Mouse (Mus musculus) hindbrain, embryonic 13.5 days (tissue): ENCODE data around the gene Fbxo46. TPM values are rescaled to one million over a fixed set of nuclear protein-coding genes. Genes with fewer than 3 reads are reported as not detected.
"Not testable (repeated sequence)": the region's sequence is repeated elsewhere in the genome, so short reads cannot be mapped to it uniquely, and the experiment has no call there.

Experiments used
- ATAC-seq: fragments of 200-750 bp; cut with Nextera tagmentation; 2 replicates; pipeline ENCODE4 v1.8.0; 2017; ENCODE audit warnings: moderate TSS enrichment; ENCODE audit not compliant: low FRiP score
- H3K27ac ChIP-seq: fragments of 300-500 bp; sonication (generic); 2 replicates; pipeline ENCODE4 v1.5.1; 2015; ENCODE audit warnings: inconsistent platforms, mild to moderate bottlenecking, moderate library complexity
- H3K27me3 ChIP-seq: fragments of 300-500 bp; sonication (generic); 2 replicates; pipeline ENCODE4 v1.6.1; 2015; ENCODE audit warnings: mild to moderate bottlenecking, inconsistent platforms
- H3K36me3 ChIP-seq: fragments of 300-500 bp; sonication (generic); 2 replicates; pipeline ENCODE4 v1.6.1; 2015; ENCODE audit warnings: mild to moderate bottlenecking, inconsistent platforms
- H3K4me1 ChIP-seq: fragments of 300-500 bp; sonication (generic); replicated peaks from 2 replicates; pipeline ENCODE4 v1.6.1; 2015; ENCODE audit warnings: inconsistent platforms
- H3K4me2 ChIP-seq: fragments of 300-500 bp; sonication (generic); 2 replicates; pipeline ENCODE4 v1.6.1; 2015; ENCODE audit warnings: inconsistent platforms, mild to moderate bottlenecking, moderate library complexity
- H3K4me3 ChIP-seq: fragments of 300-500 bp; sonication (generic); 2 replicates; pipeline ENCODE4 v1.5.1; 2015; ENCODE audit warnings: mild to moderate bottlenecking, inconsistent platforms
- H3K9ac ChIP-seq: fragments of 300-500 bp; sonication (generic); 2 replicates; pipeline ENCODE4 v1.6.1; 2015; ENCODE audit warnings: mild to moderate bottlenecking, inconsistent platforms
- H3K9me3 ChIP-seq: fragments of 300-500 bp; sonication (generic); 2 replicates; pipeline ENCODE4 v1.6.1; 2016; ENCODE audit warnings: inconsistent platforms
- whole genome bisulfite sequencing: fragments of 180-500 bp; shearing (Covaris S2); methylation state at CpG from one replicate; pipeline ENCODE4 v1.1.7; 2015; 5-methylcytosine and 5-hydroxymethylcytosine counted together
- polyA plus RNA-seq: library from polyadenylated mRNA; unstranded; fragments of >200 nt; fragmentation: Nextera tagmentation; extraction: Ambion mirVana; gene quantifications from 2 replicates; pipeline ENCODE4 v1.2.1, GENCODE M21; 2015

Fbxo46 gene
- polyA plus RNA-seq, 1 experiment from 2014 or later: 18.9 TPM

DNA sequence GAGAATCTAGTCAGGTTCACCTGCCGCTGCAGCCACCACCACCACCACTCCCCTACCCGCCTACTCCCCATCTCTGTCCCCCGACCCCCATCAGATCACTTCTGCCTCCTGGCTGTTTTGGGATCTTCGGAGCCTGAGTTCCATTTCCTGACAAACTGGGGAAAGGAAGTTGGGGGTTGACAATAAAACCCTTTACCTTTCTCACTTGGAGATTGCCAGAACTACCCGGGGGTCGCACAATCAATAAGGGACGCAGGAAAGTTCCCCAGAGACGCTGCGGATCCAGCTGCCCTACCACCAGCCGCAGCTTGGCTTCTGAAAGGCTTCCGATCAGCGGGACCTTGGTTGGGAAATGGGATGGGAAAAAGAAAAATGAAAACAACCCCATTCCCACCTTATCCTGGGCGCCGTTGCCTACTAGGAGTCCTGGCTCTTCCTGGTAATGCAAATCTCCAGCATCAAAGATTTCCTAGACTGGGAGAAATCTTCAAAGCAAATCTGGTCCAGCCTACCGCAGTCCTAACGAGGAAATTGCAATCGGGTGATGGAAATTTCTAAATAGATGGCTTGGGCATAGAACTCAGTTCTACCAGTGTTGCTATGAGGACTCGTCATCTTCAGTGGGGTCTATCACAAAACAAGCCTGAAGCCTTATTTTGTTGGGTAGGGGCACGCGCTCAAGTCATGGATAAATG, 28.7 kb downstream of the Fbxo46 start:
- peaks cover 32% of the 10 kb centered on the region for H3K4me1 ChIP-seq
- H3K27ac ChIP-seq: peak overlapping the region; percentile 88
- peak overlapping the region; percentile 78 for H3K9ac ChIP-seq
- no peak for ATAC-seq
- H3K4me3 ChIP-seq: peak overlapping the region; percentile 65
- WGBS: 15% methylated on average over 20 of the region's 20 CpGs
- H3K9me3 ChIP-seq: no peaks in the 10 kb centered on the region
- H3K36me3 ChIP-seq: peaks cover 42% of the 10 kb centered on the region
- peak overlapping the region; percentile 77 for H3K4me2 ChIP-seq
- no peaks in the 10 kb centered on the region for H3K27me3 ChIP-seq

DNA sequence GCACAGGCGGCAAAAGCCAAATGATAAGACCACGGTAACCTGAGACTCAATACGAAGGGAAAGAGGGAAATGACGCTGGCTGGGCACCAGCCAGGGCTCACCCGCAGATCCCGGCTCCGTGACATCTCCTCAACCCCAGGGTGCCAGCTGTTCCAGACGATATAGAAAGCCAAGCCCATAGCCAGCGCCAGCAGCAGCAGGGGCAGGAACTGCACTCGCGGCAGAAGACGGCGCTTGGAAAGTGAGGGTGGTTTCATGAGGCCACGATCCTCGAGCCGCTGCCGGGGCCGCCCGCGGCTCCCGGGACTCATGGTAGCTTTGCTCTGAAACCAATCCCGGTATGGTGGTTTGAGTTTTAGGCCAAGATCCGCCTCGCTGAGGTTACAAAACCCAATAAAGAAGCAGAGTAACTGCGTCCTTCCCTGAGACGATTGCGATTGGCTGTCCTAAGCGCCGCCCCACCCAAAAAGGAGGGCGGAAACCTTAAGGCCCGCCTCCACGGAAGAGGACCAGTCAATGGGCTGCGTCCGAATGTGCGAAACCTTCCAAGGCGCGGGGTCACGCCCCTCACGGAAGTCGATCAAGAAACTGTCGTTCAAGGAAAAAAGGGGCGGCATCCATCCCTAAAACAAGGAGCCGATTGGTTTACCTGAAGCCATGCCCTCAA, 29.3 kb downstream of the Fbxo46 start, which contains the start of gene Qpctl:
TSS of gene Qpctl (minus strand) at position 417 of the 667 bp plus-strand sequence.
- WGBS: under 1% methylated on average over 43 of the region's 43 CpGs
- peaks cover 32% of the 10 kb centered on the region for H3K4me1 ChIP-seq

DNA sequence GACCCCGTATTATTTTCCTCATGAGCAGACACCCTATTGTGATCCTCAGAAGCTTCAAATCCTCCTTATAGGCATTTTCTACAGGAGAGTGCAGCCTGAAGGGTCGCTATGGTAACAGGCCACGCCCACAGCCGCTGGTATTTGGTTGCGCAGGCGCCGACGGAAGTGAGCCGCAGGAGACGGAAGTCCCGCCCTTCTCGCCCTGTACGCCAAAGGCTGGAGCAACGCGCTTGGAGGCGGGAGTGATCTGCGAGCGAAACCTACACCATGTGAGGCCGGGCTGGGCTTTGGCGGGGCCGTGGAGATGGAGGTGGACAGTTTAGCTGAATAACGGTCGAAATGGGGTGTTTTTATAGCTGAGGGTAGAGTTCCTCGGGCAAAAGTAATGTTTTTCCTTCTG, 30.0 kb downstream of the Fbxo46 start, which contains the start of gene Snrpd2:
TSS of gene Snrpd2 (plus strand) at position 97 of the 400 bp plus-strand sequence.
- peak within 1 kb of the TSS; percentile 88 for H3K27ac ChIP-seq
- H3K27me3 ChIP-seq: no peaks in the 10 kb centered on the region
- peaks cover 51% of the 10 kb centered on the region for H3K36me3 ChIP-seq
- ATAC-seq: peak; percentile 90
- H3K4me2 ChIP-seq: peak within 1 kb of the TSS; percentile 77
- 0% methylated on average over 24 of the region's 24 CpGs for WGBS
- no peaks in the 10 kb centered on the region for H3K9me3 ChIP-seq
- peaks cover 32% of the 10 kb centered on the region for H3K4me1 ChIP-seq
- peak within 1 kb of the TSS; percentile 65 for H3K4me3 ChIP-seq
- H3K9ac ChIP-seq: peak within 1 kb of the TSS; percentile 83

More for the DNA sequence above, 29.3 kb downstream of the Fbxo46 start, which contains the start of gene Qpctl:
- peak; percentile 97 for ATAC-seq
- H3K27ac ChIP-seq: peak within 1 kb of the TSS; percentile 88
- H3K36me3 ChIP-seq: peaks cover 47% of the 10 kb centered on the region
- no peaks in the 10 kb centered on the region for H3K27me3 ChIP-seq
- peak within 1 kb of the TSS; percentile 83 for H3K9ac ChIP-seq
- peak within 1 kb of the TSS; percentile 65 for H3K4me3 ChIP-seq
- no peaks in the 10 kb centered on the region for H3K9me3 ChIP-seq
- H3K4me2 ChIP-seq: peak within 1 kb of the TSS; percentile 77

DNA sequence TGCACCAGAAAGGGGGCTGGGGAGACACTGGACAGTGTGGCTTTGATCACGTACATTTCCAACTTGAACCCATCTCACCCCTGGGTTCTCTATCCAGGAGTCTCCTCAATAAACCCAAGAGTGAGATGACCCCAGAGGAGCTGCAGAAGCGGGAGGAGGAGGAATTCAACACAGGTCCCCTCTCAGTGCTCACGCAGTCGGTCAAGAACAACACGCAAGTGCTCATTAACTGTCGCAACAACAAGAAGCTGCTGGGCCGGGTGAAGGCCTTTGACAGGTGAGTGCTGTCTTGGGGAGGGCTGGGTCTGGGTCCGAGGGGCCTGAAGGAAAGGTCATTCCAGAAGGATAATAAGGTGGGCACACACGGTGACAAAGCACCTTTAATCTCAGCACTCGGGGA, 31.5 kb downstream of the Fbxo46 start:
- 90% methylated on average over 10 of the region's 10 CpGs for WGBS
- peaks cover 42% of the 10 kb centered on the region for H3K36me3 ChIP-seq
- H3K27me3 ChIP-seq, ATAC-seq, H3K9me3 ChIP-seq, H3K9ac ChIP-seq, H3K27ac ChIP-seq: not testable (repeated sequence)
- 0 out of 2 replicates have a peak overlapping the region, but pooled peaks have one; percentile 65 for H3K4me3 ChIP-seq
- peaks cover 32% of the 10 kb centered on the region for H3K4me1 ChIP-seq
- H3K4me2 ChIP-seq: peak overlapping the region; percentile 77; the same call in 1 of the 2 replicates

DNA sequence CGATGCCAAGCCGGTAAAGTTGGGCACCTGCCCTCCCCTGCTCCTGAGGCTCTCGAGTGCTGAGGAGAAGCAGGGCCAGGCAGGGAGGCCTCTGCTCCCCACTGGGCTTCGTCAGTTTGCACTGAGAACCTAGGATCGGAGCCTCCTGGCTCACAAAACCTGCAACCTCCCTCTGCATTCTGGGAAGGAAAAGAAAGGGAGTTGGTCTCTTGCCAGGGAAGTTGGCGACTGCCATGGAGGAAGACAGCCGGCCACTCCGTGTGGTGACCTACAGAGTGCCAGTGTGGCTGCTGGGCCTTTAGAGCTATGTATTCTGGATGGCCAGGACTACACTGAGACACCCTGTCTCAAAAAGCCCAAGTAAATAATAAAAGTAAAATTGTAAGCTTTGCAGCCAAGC, 35.1 kb downstream of the Fbxo46 start:
- H3K4me3 ChIP-seq: no peak overlapping the region
- H3K4me2 ChIP-seq: no peak overlapping the region
- H3K4me1 ChIP-seq: peaks cover 28% of the 10 kb centered on the region
- H3K9me3 ChIP-seq: no peaks in the 10 kb centered on the region
- ATAC-seq: no peak
- WGBS: 82% methylated on average over 8 of the region's 8 CpGs
- peaks cover 33% of the 10 kb centered on the region for H3K36me3 ChIP-seq
- no peak overlapping the region for H3K27ac ChIP-seq
- peaks cover 13% of the 10 kb centered on the region for H3K27me3 ChIP-seq
- no peak overlapping the region for H3K9ac ChIP-seq

DNA sequence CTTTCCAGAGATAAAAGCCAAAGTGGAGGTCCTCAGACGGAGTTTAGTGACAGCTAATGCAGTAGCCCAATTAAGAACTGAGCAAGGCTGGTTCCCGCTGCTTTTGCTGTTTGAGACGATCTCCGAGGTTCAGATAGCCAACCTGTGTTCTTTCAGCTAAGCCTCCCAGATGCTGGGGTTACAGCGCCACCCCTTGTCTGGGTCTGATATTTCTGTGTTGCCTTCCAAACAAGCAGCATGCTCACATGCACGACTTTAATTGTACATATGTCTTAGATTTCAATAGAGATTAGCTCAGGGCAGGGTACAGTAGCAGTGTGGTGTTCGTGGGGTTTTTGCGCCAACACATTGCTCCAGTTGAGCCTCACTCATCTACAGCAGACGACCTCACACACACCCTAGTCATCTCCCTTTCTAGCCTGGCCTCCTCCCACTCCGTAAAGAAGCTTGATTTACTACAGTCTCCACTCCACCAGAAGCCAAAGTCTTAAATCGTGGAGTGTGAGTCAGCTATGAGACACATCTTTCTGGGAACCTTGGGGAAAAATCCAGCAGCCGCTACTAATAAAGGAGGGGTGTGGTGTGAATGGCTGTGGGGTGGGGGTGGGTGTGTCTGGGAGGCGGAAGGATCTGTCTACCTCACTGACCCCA, 36.3 kb downstream of the Fbxo46 start:
- no peak for ATAC-seq
- Histone ChIP-seq H3K36me3 (peaks cover 33% of the 10 kb centered on the region), H3K27me3 (peaks cover 23% of the 10 kb centered on the region), H3K4me3 (no peak overlapping the region), H3K9me3 (no peaks in the 10 kb centered on the region), H3K4me2 (no peak overlapping the region), H3K9ac (0 out of 2 replicates have a peak overlapping the region, but pooled peaks have one; percentile 49), H3K4me1 (peaks cover 25% of the 10 kb centered on the region), H3K27ac (no peak overlapping the region)
- WGBS: 67% methylated on average over 13 of the region's 13 CpGs

DNA sequence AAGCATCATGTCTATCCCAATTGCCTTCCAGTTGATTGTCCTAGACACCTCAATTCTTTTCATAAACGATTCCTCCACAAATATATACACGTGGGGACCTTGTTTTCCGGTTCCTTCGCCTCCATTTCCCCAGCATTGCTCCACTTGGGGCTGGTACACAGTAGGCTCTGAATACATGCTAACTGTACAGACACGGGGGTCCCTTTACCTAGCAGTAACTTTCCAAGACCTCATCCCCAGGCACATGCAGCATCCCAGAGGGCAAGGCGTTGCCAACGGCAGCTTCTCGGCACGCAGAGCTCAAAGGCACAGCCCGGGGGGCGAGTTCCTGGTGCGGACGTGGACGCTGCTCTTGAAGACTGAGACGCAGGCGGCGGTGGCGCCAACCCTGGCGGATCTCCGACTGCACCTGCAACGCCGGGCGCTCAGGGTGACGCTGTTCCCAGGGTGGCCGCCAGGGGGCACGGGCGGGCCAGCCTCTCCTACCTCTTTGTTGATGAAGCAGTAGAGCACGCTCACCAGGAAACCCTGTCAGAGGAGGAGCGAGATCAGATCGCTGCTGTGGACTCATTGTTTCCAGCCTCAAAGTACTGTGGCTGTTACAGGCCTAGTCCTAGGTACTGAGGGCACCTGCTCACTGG, 37.6 kb downstream of the Fbxo46 start:
- peak; percentile 77 for ATAC-seq
- 5% methylated on average over 30 of the region's 30 CpGs for WGBS
- H3K9me3 ChIP-seq: no peaks in the 10 kb centered on the region
- peaks cover 27% of the 10 kb centered on the region for H3K27me3 ChIP-seq
- peak overlapping the region; percentile 47 for H3K4me2 ChIP-seq
- H3K9ac ChIP-seq: peak overlapping the region; percentile 51
- H3K27ac ChIP-seq: peak overlapping the region; percentile 81
- peaks cover 26% of the 10 kb centered on the region for H3K36me3 ChIP-seq
- H3K4me1 ChIP-seq: peaks cover 23% of the 10 kb centered on the region
- peak overlapping the region; percentile 21 for H3K4me3 ChIP-seq

DNA sequence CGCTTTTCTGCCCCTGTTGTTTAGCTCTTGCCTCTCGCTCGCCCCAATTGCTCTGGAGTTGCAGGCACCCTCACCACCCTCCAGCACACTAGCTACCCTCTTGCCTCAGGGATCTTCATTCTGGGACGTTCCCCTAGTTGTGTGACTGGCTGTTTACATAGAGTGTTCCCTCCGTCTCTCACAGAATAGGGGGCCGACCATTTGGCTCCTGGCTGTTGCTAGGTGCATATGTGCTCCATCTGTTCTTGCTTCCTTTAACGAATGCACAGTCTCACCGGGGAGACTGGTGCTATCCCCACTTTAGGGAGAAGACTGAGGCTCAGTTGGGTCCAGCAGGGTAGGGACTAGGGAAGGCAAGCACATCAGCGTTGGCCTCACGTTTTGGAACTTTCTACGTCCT, 38.9 kb downstream of the Fbxo46 start:
- Histone ChIP-seq H3K4me2 (no peak overlapping the region), H3K4me3 (no peak overlapping the region), H3K27me3 (peaks cover 40% of the 10 kb centered on the region), H3K9ac (no peak overlapping the region), H3K9me3 (no peaks in the 10 kb centered on the region), H3K4me1 (peaks cover 24% of the 10 kb centered on the region), H3K27ac (no peak overlapping the region), H3K36me3 (peaks cover 13% of the 10 kb centered on the region)
- WGBS: 71% methylated on average over 11 of the region's 11 CpGs
- ATAC-seq: no peak

DNA sequence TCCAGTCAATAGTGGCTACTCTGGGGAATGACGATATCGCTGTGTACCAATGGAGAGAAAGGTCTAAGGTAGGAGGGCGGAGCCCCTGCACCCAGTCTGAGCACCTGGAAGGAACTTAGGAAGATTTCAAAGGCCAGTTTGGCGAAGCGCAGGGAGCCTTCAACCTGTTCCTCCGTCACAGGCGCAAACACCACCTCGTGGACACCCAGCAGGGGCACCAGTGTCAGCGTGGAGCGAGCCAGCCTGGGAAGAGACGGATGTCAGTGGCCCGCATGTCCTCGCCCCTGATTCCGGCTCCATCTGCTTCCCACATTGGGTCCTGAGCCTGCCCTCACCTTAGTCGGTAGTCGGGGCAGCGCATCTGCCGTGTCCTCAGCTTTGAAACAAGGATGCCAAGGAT, 39.8 kb downstream of the Fbxo46 start:
- H3K4me3 ChIP-seq: no peak overlapping the region

DNA sequence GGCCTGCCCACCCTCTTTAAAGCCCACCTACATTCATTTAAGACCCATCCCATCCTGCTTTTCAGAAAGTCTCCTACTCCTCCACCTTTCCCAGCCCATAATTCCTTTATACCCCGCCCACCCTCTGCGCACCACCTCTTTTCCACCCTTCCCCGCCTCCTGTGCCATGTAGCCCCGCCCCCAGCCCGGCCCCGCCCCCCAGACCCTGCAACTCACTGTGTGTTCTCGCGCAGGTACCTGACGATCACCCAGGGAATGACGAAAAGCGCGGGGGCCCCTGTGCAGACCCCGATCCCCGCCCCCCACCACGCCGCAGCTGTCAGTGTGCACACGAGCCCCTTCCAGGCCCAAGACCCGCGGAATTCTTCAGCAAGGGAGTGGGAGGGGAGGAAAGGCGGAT, 40.5 kb downstream of the Fbxo46 start:
- H3K36me3 ChIP-seq: no peaks in the 10 kb centered on the region
- H3K9ac ChIP-seq: peak overlapping the region; percentile 60
- H3K4me1 ChIP-seq: peaks cover 38% of the 10 kb centered on the region
- WGBS: under 1% methylated on average over 20 of the region's 20 CpGs
- H3K27me3 ChIP-seq: peaks cover 55% of the 10 kb centered on the region
- peak; percentile 13; the same call in 1 of the 2 replicates for ATAC-seq
- no peak overlapping the region for H3K27ac ChIP-seq
- peak overlapping the region; percentile 60 for H3K4me2 ChIP-seq
- no peaks in the 10 kb centered on the region for H3K9me3 ChIP-seq
- H3K4me3 ChIP-seq: peak overlapping the region; percentile 37

More for the DNA sequence above, 39.8 kb downstream of the Fbxo46 start:
- Histone ChIP-seq H3K9me3 (no peaks in the 10 kb centered on the region), H3K4me1 (peaks cover 31% of the 10 kb centered on the region), H3K4me2 (peak overlapping the region; percentile 60), H3K27ac (no peak overlapping the region), H3K9ac (peak overlapping the region; percentile 60; the same call in 1 of the 2 replicates), H3K27me3 (peaks cover 48% of the 10 kb centered on the region), H3K36me3 (peaks cover 6% of the 10 kb centered on the region; the same call in 1 of the 2 replicates)
- WGBS: 15% methylated on average over 18 of the region's 18 CpGs
- ATAC-seq: no peak

DNA sequence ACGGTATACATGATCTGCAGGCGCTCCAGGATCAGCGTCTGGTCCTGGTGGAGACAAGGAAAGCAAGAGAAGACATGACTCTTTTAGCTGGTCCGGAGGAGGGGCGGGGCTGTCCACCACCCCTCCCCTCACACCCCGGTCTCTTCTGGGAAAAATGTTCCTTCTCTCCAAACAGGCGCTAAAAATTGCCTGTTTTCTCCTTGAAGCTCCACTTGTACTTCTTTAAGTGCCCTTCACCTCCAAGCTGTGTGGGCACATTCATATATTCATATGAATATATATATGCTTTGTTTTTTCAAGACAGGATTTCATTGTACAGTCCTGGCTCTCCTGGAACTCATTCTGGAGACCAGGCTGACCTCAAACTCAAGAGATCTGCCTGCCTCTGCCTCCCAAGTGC, 43.3 kb downstream of the Fbxo46 start:
- no peak overlapping the region for H3K27ac ChIP-seq
- 88% methylated on average over 7 of the region's 7 CpGs for WGBS

More for the DNA sequence above, 43.3 kb downstream of the Fbxo46 start:
- no peak overlapping the region; the same call in 1 of the 2 replicates for H3K9ac ChIP-seq
- no peak overlapping the region for H3K4me3 ChIP-seq
- H3K36me3 ChIP-seq: no peaks in the 10 kb centered on the region
- peaks cover 43% of the 10 kb centered on the region for H3K4me1 ChIP-seq
- no peaks in the 10 kb centered on the region for H3K9me3 ChIP-seq
- no peak overlapping the region for H3K4me2 ChIP-seq
- H3K27me3 ChIP-seq: peaks cover 66% of the 10 kb centered on the region
- ATAC-seq: no peak
